Mouse (Mus musculus) CH12.LX (cell line): ENCODE results near the gene Mta1. TPM values are rescaled to one million over a fixed set of nuclear protein-coding genes. Genes with fewer than 3 reads are reported as not detected.

Experiments used
- DNase-seq: peaks from one replicate; pipeline ENCODE4 v3.0.0-alpha.2; 2013; ENCODE audit errors: extremely low read depth
- H3K27ac ChIP-seq: 2 replicates; pipeline ENCODE4 v1.5.1; 2012; ENCODE audit warnings: low read depth, mild to moderate bottlenecking, control low read depth, moderate library complexity; ENCODE audit not compliant: insufficient read depth
- H3K27me3 ChIP-seq: replicated peaks from 2 replicates; pipeline ENCODE3; 2012; ENCODE audit warnings: inconsistent platforms
- H3K36me3 ChIP-seq, 2 experiments: replicated peaks in 1 of 2; 2 replicates each; pipeline versions ENCODE3 to v1.6.1; 2012; ENCODE audit warnings: inconsistent platforms in 1 of 2, low read length in 1 of 2, mild to moderate bottlenecking in 1 of 2, mixed read lengths in 1 of 2, moderate library complexity in 1 of 2; ENCODE audit not compliant: control insufficient read depth in 1 of 2, insufficient read depth in 1 of 2
- H3K4me1 ChIP-seq, 2 experiments: 2 replicates each; pipeline ENCODE4 v1.6.1; 2012; ENCODE audit warnings: inconsistent platforms in 1 of 2, moderate library complexity in 1 of 2; ENCODE audit not compliant: insufficient read depth in 2 of 2, control insufficient read depth in 1 of 2
- H3K4me2 ChIP-seq: 2 replicates; pipeline ENCODE4 v1.6.1; 2012; ENCODE audit warnings: low read depth, mild to moderate bottlenecking, control low read depth; ENCODE audit not compliant: poor library complexity, insufficient read depth, severe bottlenecking
- H3K4me3 ChIP-seq, 3 experiments: fragments of 150-350 bp in 1 of 3; sonication (generic) in 1 of 3; replicated peaks in 1 of 3; 2 replicates each; pipeline versions ENCODE3 to v1.5.1; 2011 to 2012; ENCODE audit warnings: low read depth in 2 of 3, low read length in 2 of 3, mild to moderate bottlenecking in 2 of 3, moderate library complexity in 2 of 3, control low read depth in 1 of 3, improper control_type of control experiment in 1 of 3, inconsistent platforms in 1 of 3, mixed read lengths in 1 of 3; ENCODE audit not compliant: poor library complexity in 1 of 3
- H3K79me2 ChIP-seq: replicated peaks from 2 replicates; pipeline ENCODE4 v1.6.1; 2012; ENCODE audit warnings: mild to moderate bottlenecking, moderate library complexity; ENCODE audit not compliant: control insufficient read depth, poor library complexity, insufficient read depth, severe bottlenecking; ENCODE audit errors: extremely low read depth
- H3K9ac ChIP-seq: 2 replicates; pipeline ENCODE4 v1.6.1; 2012; ENCODE audit warnings: low read depth, mild to moderate bottlenecking, control low read depth, moderate library complexity; ENCODE audit not compliant: insufficient read depth
- H3K9me3 ChIP-seq: replicated peaks from 2 replicates; pipeline ENCODE3; 2012; ENCODE audit warnings: low read length, inconsistent platforms, mixed read lengths
- CTCF ChIP-seq, 2 experiments: IDR thresholded peaks in 1 of 2; conservative IDR thresholded peaks in 1 of 2; 2 replicates each; pipeline ENCODE4 v1.5.1; 2011 to 2012; ENCODE audit warnings: low read depth in 2 of 2, low read length in 2 of 2, improper control_type of control experiment in 1 of 2, inconsistent platforms in 1 of 2, mild to moderate bottlenecking in 1 of 2, moderate library complexity in 1 of 2
- ETS1 ChIP-seq: conservative IDR thresholded peaks from 2 replicates; pipeline ENCODE4 v1.6.1; 2012; ENCODE audit warnings: low read depth, mild to moderate bottlenecking, inconsistent platforms, low read length, improper control_type of control experiment, moderate library complexity
- GABPA ChIP-seq: IDR thresholded peaks from 2 replicates; pipeline ENCODE4 v1.6.1; 2012; ENCODE audit warnings: low read depth, low read length, improper control_type of control experiment, inconsistent platforms; ENCODE audit not compliant: insufficient replicate concordance
- HCFC1 ChIP-seq: IDR thresholded peaks from 2 replicates; pipeline ENCODE4 v1.6.1; 2012; ENCODE audit warnings: low read depth, mild to moderate bottlenecking, inconsistent platforms, low read length, improper control_type of control experiment
- IRF4 ChIP-seq: IDR thresholded peaks from 2 replicates; pipeline ENCODE4 v1.6.1; 2014; ENCODE audit warnings: low read depth, mild to moderate bottlenecking, inconsistent platforms, low read length, improper control_type of control experiment
- JUN ChIP-seq: IDR thresholded peaks from 2 replicates; pipeline ENCODE4 v1.6.1; 2011; ENCODE audit warnings: low read depth, mild to moderate bottlenecking, low read length, improper control_type of control experiment, moderate library complexity; ENCODE audit not compliant: insufficient read depth
- JUND ChIP-seq: conservative IDR thresholded peaks from 2 replicates; pipeline ENCODE4 v1.6.1; 2011; ENCODE audit warnings: low read depth, low read length, improper control_type of control experiment
- MAX ChIP-seq: IDR thresholded peaks from 2 replicates; pipeline ENCODE4 v1.6.1; 2011; ENCODE audit warnings: low read length, improper control_type of control experiment
- MXI1 ChIP-seq: IDR thresholded peaks from 2 replicates; pipeline ENCODE4 v1.6.1; 2011; ENCODE audit warnings: mild to moderate bottlenecking, low read depth, low read length, improper control_type of control experiment
- NRF1 ChIP-seq: IDR thresholded peaks from 2 replicates; pipeline ENCODE4 v1.6.1; 2014; ENCODE audit warnings: low read depth, mild to moderate bottlenecking, inconsistent platforms, low read length, improper control_type of control experiment, moderate library complexity
- SIN3A ChIP-seq: IDR thresholded peaks from 2 replicates; pipeline ENCODE4 v1.6.1; 2012; ENCODE audit warnings: low read length, improper control_type of control experiment, inconsistent platforms
- TBP ChIP-seq: conservative IDR thresholded peaks from 2 replicates; pipeline ENCODE4 v1.6.1; 2011; ENCODE audit warnings: low read depth, low read length, improper control_type of control experiment
- TCF12 ChIP-seq: IDR thresholded peaks from 2 replicates; pipeline ENCODE4 v1.6.1; 2014; ENCODE audit warnings: low read depth, mild to moderate bottlenecking, inconsistent platforms, low read length, improper control_type of control experiment
- UBTF ChIP-seq: IDR thresholded peaks from 2 replicates; pipeline ENCODE4 v1.6.1; 2012; ENCODE audit warnings: low read depth, mild to moderate bottlenecking, inconsistent platforms, low read length, improper control_type of control experiment, moderate library complexity
- USF1 ChIP-seq: IDR thresholded peaks from 2 replicates; pipeline ENCODE4 v1.6.1; 2014; ENCODE audit warnings: low read depth, mild to moderate bottlenecking, inconsistent platforms, low read length, improper control_type of control experiment
- ZMIZ1 ChIP-seq: IDR thresholded peaks from 2 replicates; pipeline ENCODE4 v1.6.1; 2012; ENCODE audit warnings: low read depth, mild to moderate bottlenecking, inconsistent platforms, low read length, improper control_type of control experiment
- dilution Hi-C: fragments of 300-500 bp; cut with MboI; formaldehyde crosslinking; loops from 2 replicates; pipeline ENCODE4 v1.14.3; 2020; ENCODE audit warnings: low sequenced_read_pairs; ENCODE audit not compliant: extremely low pct_unique_long_range_greater_than_20kb, extremely low pct_ligation_motif_present
- in situ Hi-C: fragments of 300-500 bp; cut with MboI; formaldehyde crosslinking; loops from 3 replicates; pipeline ENCODE4 v1.14.3; 2019; ENCODE audit warnings: low sequenced_read_pairs, low pct_ligation_motif_present, low pct_unique_long_range_greater_than_20kb, mixed read lengths
- polyA plus RNA-seq: library from polyadenylated mRNA; unstranded; fragments of >175 nt; gene quantifications from 2 replicates; pipeline ENCODE4 v1.2.1, GENCODE M21; 2012; ENCODE audit warnings: low read depth; ENCODE audit not compliant: insufficient read length
- total RNA-seq, 2 experiments: library from RNA; depleted of rRNA; stranded (reverse); fragments of 300-350 nt in 1 of 2; fragments of >200 nt in 1 of 2; gene quantifications; 2 replicates each; pipeline ENCODE4 v1.2.3; 2012 to 2014

Gene Mta1
- total and polyA plus RNA-seq, 3 experiments = 11.5 to 76.7 (median 39.4) TPM

- in situ Hi-C loops (no loop called here), dilution Hi-C loops (no loop called here)
- Histone ChIP-seq H3K9me3 (peaks cover 4% of the 10 kb centered on the region), H3K4me1 (no peaks in the 10 kb centered on the region), H3K36me3 (peaks cover 87 to 100% of the 10 kb centered on the region in 2 experiments), H3K4me2 (no peak overlapping the region)
- no peak for TF ChIP-seq NRF1
- TF ChIP-seq JUN = no peak
- no peak for TF ChIP-seq USF1
- no peak for TF ChIP-seq HCFC1
- no peak for TF ChIP-seq ZMIZ1
- TF ChIP-seq SIN3A = no peak
- TF ChIP-seq UBTF = no peak
- TF ChIP-seq TCF12 = no peak
- no peak for TF ChIP-seq CTCF (conservative IDR thresholded peaks at IDR 0.05 in 1 of 2, IDR thresholded peaks at IDR 0.05 in 1 of 2; ENCODE audit: low read depth in 2 of 2, low read length in 2 of 2)
- no peak for TF ChIP-seq ETS1
- no peak for TF ChIP-seq JUND
- TF ChIP-seq TBP = no peak
- TF ChIP-seq GABPA = no peak
- TF ChIP-seq MXI1 = no peak
- TF ChIP-seq IRF4 = no peak
- TF ChIP-seq, all 38 proteins: peak for 0
- DNase-seq = no peak
- Histone ChIP-seq H3K27ac (no peak overlapping the region), H3K27me3 (no peaks in the 10 kb centered on the region), H3K9ac (no peak overlapping the region), H3K4me3 (no peak overlapping the region), H3K79me2 (no peaks in the 10 kb centered on the region)
Measured at GRCm38 (mm10) chr12:113134502-113134901, 36.4 kb downstream of the Mta1 start.

DNA sequence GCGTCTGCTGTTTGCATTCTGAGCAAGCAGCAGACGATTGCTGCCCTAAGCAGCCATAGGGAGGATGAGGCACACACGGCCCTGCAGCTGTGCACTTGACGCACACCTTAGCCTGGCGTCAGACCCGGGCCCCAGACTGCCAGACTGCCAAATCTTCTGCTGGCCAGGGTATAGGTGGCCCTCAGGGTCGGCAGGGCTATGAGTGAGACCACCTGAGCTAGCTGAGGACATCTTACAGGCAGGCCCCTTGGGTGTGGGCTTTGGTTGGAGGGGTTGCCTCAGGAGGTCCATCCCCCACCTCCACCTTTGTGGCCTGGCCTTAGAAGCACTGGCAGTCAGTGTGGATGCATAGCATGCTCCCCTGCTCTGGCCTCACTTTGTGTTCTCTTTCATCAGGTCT is 37.3 kb downstream of the Mta1 start:
- Histone ChIP-seq H3K9me3 (peaks cover 13% of the 10 kb centered on the region), H3K36me3 (peaks cover 78 to 99% of the 10 kb centered on the region in 2 experiments), H3K79me2 (no peaks in the 10 kb centered on the region), H3K27me3 (no peaks in the 10 kb centered on the region), H3K4me1 (no peaks in the 10 kb centered on the region), H3K9ac (no peak overlapping the region), H3K4me2 (no peak overlapping the region), H3K4me3 (no peak overlapping the region), H3K27ac (no peak overlapping the region)
- no peak for TF ChIP-seq MAX
- dilution Hi-C loops (no loop called here), in situ Hi-C loops (no loop called here)
- no peak for DNase-seq
